Mouse (Mus musculus) heart, postnatal 36 days (tissue): ENCODE measurements around the gene Gm10097. TPM values are rescaled to one million over a fixed set of nuclear protein-coding genes. Genes with fewer than 3 reads are reported as not detected.

Experiments
- DNase-seq, 2 experiments: peaks; one replicate each; pipeline ENCODE4 v3.0.0; 2021 to 2022
- intact Hi-C: fragments of 180-260 bp; cut with DNase I; formaldehyde crosslinking; loops from one replicate; pipeline ENCODE4 v1.15.1; 2025
- total RNA-seq, 2 experiments: library from RNA; stranded (reverse); gene quantifications; 2 replicates each; pipeline ENCODE4 v1.2.3; 2021

Gm10097 gene
- total RNA-seq, 2 experiments from 2014 or later, result 0.44 to 0.60 TPM

DNA sequence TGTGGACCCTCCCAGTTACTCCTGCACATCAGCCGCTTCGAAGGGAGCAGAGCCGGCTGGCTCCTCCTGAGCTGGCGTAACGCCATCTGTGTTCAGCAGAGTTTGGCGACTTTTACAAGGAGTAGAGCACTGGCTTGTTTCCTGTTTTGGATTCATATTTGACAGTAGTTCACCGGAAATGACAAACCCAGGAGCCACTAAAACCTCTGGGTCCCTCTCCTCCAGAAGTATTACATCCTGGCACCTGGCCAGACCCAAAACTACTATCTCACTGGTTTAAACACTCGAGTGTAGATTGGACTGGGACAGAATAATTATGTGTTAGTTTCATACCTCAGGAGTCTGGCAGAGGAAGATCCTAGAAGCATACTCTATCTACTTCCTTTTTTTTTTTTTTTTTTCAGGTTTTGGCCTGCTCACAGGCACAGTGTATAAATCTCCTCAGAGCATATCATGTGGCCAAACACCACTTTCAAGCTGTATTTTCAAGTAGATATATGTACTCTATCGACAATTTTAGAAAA, 11.0 kb downstream of the Gm10097 start:
- intact Hi-C loops, result no loop called here

DNA sequence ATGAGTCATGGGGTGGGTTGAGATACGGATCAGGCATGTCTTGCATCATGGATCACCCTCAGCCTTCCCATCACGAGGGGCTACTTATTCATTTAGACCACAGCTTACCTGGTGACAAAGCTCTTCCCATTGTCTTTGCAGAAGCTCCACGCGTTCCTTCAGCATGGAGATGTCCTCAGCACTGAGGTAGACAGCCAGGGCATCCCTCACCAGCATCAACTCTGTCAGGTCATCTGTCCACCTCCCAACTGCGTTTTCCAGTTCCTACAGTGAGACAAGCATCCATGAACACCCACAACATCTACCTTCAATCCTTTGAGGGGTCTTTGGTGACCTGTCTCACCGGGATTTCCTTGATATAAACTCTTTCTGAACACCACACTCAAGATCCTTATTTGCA, 14.7 kb downstream of the Gm10097 start:
- DNase-seq, result no peak
- intact Hi-C loops, result no loop called here

More for the DNA sequence above, 11.0 kb downstream of the Gm10097 start:
- DNase-seq, result peak; percentile 46 to 53

DNA sequence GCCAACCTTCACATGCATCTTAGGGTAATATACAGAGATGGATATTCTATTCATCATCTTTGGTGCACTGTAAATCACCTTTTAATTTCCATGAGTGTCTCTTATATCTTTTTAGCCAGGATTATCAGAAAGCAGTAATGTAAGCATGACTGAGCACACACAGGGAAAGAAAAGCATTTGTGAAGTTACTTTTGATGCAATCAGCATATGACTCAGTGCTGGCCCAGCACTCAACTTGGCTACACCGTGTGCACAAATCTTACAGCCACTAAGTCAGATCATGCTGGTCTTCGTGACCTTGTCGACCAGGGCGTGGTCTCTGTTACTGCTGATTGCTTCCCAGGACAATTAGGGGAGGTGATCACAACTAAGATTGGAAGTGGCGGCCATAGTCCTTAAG, 16.8 kb downstream of the Gm10097 start:
- intact Hi-C loops, result no loop called here
- DNase-seq, result no peak

DNA sequence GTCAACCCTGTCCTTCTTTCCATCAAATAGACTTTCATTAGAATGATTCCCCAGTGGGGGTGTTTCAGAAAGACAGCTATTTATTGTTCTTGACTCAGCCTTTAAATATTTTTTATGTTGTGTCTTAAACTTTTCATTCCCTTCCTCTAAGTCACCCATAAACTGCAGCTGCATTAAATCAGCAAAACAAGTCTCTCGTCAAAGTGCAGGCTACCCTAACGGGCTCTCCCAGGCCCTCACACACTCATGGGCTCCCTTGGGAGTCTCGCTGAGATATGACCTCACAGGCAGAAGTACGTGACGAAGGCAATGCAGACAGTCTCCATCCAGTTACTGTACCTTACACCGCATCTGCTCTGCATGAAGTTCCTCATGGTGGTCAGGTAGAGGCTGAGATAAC, 17.3 kb downstream of the Gm10097 start:
- intact Hi-C loops, result no loop called here
- no peak for DNase-seq

DNA sequence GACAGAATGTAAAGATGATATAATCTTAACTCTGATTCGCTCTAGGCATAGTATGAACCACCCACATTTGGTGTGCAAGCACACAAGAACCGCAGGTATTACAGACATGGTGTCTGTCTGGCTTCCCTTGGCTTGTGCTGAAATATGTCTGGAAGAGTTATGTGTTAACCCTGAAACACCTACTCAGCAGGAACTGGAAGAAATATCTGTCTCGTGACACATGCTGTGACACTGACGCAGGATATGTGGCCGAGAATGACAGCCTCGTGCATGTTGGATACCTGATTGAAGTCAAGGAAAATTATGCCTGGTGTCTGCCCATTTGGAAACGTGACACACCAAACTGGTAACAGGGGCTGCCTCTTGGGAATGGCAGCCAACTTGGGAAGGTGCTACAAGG, 18.3 kb downstream of the Gm10097 start:
- intact Hi-C loops, result no loop called here
- DNase-seq, result no peak

DNA sequence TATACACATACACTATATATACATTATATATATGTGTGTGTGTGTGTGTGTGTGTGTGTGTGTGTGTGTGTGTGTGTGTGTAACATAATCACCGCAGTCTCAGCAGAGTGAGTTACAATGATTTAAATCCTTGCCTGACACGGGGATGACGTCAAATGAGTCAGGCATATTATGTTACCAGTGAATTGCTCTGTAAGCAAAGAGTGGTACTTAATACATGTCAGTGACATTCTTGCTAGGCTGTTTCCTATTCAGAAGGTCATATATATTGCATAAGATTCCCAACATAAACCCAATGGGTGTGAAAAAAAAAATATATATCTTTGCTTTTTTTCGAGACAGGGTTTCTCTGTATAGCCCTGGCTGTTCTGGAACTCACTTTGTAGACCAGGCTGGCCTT, 20.1 kb downstream of the Gm10097 start:
- intact Hi-C loops, result no loop called here
- no peak for DNase-seq

DNA sequence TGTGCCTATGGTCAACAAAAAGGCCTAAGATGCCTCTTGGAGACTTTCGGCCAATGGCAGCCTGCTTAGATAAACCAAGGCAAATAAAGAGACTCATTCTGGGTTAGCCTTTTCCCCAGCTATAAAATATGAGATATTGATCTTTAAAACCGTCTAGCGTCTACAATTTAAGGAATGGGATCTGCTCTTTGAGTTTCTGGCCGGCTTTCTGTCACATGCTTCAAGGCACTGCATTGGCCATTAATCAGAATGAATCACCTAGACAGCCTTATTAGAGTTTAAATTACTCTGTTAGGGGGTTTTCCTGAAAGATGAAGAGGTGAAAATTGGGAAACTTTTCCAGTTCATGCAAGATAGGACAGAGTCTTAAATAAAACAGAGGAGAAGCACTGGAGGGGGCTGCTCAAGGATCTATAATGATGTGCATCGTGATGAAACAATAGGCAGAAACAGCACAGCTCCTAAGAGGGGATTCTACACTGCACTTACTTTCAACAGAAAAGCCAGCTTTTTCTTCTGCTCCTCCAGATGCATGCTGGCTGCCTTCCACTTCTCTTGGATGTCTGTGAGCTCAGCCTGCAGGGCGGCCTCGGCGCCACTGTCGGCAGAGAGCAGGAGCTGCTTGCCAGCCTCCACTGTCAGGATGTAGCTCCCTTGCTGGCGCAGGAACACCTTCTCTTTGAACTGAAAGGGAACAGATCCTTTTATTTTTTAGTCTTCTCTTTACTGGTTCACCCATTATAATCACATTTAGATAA, 28.2 kb downstream of the Gm10097 start:
- intact Hi-C loops, result no loop called here
- peak; percentile 35 to 38 for DNase-seq

DNA sequence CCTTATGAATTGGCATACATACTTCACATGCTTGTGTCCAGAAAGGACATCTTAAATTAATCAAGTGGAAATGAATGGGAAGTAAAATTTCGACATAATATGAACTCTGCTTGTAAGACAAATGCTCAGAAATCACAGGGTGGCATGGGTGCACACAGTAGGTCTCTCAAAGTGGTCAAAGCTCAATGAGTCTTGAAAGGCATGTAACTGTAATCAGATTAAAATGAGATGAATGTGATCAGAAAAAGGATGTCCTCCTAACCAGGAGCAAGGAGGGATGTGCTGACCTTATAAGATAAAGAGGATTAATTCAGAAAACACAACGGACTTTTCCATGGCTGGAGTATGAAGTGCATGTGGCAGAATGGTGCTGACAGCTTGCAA, 28.8 kb downstream of the Gm10097 start:
- intact Hi-C loops, result no loop called here

DNA sequence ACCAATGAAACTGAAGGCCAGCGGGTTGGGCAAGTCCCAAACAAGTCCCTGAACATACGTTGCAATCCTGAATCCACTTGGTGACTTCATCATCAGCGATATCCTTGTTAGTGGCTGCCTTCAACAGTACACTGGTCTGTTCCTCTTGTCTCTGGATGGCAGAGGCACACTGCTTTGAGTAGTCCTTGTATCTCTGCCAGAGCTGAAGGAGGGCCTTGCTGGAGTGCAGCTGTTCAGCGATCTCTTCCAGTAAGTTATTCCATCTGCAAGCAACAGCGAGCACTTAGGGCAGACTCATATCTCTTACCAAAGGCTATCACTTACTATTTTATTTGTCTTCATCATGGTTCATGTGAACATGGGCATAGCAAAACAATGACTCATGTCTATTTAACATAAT, 41.8 kb downstream of the Gm10097 start:
- intact Hi-C loops, result no loop called here
- DNase-seq, result no peak

More for the DNA sequence above, 28.8 kb downstream of the Gm10097 start:
- DNase-seq, result no peak

DNA sequence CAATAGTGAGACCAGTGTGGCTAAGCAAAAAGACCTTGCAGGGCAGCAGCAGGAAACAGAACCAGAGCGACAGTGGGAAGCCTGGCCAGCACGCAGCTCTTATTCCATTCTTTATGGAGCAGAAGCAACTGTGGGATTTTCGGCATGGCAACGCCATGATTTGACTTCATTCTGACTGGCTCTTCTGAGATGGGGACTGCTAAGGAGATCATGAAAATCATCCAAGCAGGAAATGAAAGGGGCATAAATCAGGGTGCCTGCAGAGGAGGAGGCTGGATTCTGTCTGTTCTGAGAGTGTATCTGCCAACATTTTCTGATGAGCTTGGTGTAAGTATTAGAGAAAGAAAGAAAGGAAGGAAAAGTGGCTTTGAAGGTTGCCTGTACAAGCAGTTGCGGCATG, 47.2 kb downstream of the Gm10097 start:
- intact Hi-C loops, result loop anchor here (2.0 kb wide), 1 partner anchor 47 kb away; no protein-coding TSS in a partner anchor
- no peak for DNase-seq

DNA sequence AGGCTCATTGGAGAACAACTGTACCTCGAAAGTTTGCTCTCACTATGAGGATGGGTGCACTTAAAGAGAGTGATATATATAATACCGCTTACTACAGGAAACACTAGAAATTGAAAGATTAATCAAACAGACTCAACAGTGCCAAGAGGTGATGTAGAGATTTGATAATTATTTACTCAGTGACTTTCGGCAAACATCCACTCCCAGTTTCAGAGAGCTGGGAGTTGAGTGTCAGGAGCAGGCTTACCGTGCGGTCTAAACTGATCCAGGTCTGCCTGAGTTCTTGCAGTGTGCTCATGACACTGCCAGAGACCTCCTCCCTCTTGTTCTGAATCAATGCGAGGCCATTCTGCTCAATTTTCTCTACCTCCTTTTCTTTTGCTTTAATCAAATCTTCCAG, 47.7 kb downstream of the Gm10097 start:
- intact Hi-C loops, result loop anchor here (2.0 kb wide), 1 partner anchor 46 kb away; no protein-coding TSS in a partner anchor
- DNase-seq, result no peak
